In the genomic region with DNA sequence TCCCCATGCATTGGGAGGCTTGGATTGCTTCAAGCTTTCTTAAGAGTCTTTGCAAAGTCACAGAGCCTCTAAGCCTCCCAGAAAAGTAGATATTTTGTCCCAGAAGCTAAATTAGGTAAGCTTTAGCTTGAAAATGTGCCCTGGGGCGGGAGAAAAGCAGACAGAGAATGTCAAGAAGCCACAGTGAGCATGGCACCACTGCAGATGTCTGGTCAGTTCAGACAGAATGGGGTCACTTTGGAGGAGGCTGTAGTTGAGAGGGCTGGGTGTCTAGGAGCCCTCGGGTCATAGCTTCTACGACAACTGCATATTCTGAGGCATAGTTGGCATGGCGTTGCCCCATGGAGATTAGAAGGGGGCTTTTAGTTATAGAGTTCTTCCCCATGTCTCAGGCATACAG, we compare ENCODE assay signal across 13 mouse cellular contexts.
DNase-seq lines count a peak whose midpoint lies in the region; ATAC-seq lines count a peak whose summit lies in the region.
"Had no signal": no experiment of that assay in that cellular context is flagged by ENCODE, and none has a peak within 500 bp of the region (broad histone marks: within the 10 kb centered on the region; RNA-seq: fewer than 3 reads in every experiment).

No protein-coding gene starts in this region.

- H3K27me3 ChIP-seq in forebrain, embryonic 10.5 days (ENCODE audit: poor library complexity, severe bottlenecking) = peaks cover 60% of the 10 kb centered on the region
- no peaks in the 10 kb centered on the region for H3K27me3 ChIP-seq in forebrain, embryonic 16.5 days (replicated peaks; ENCODE audit: control insufficient read depth, insufficient read depth, low read length)
- no peaks in the 10 kb centered on the region for H3K27me3 ChIP-seq in kidney, embryonic 14.5 days (ENCODE audit: control insufficient read depth, insufficient read depth, low read length)
- H3K27me3 ChIP-seq in embryonic facial prominence, embryonic 11.5 days (ENCODE audit: control insufficient read depth, insufficient read depth, low read length) = no peaks in the 10 kb centered on the region
- H3K27me3 ChIP-seq in limb, embryonic 11.5 days (ENCODE audit: control insufficient read depth, insufficient read depth, low read length) = no peaks in the 10 kb centered on the region

- peak overlapping the region; percentile 65 for H3K27ac ChIP-seq in forebrain, embryonic 10.5 days
- no peak overlapping the region for H3K27ac ChIP-seq in forebrain, embryonic 16.5 days (ENCODE audit: low read length)
- peak overlapping the region; percentile 81 for H3K27ac ChIP-seq in kidney, embryonic 14.5 days (ENCODE audit: low read depth, low read length)
- peak overlapping the region; percentile 87 for H3K27ac ChIP-seq in embryonic facial prominence, embryonic 11.5 days (replicated peaks; ENCODE audit: low read depth, low read length)
- peak overlapping the region; percentile 95 for H3K27ac ChIP-seq in limb, embryonic 11.5 days (replicated peaks; ENCODE audit: low read depth, low read length)

- H3K9ac ChIP-seq in forebrain, embryonic 16.5 days (replicated peaks; ENCODE audit: low read depth, low read length) = no peak overlapping the region
- H3K9ac ChIP-seq in kidney, embryonic 14.5 days (ENCODE audit: low read depth, low read length) = no peak overlapping the region
- H3K9ac ChIP-seq in embryonic facial prominence, embryonic 11.5 days (replicated peaks; ENCODE audit: low read length) = peak overlapping the region; percentile 51; the same call in 1 of the 2 replicates
- peak overlapping the region; percentile 28; the same call in 1 of the 2 replicates for H3K9ac ChIP-seq in limb, embryonic 11.5 days (ENCODE audit: low read length)

- no peak overlapping the region for H3K4me2 ChIP-seq in forebrain, embryonic 16.5 days (ENCODE audit: low read length)
- no peak overlapping the region for H3K4me2 ChIP-seq in kidney, embryonic 14.5 days (replicated peaks; ENCODE audit: low read depth, low read length)
- no peak overlapping the region for H3K4me2 ChIP-seq in embryonic facial prominence, embryonic 11.5 days (ENCODE audit: low read depth, low read length)
- no peak overlapping the region for H3K4me2 ChIP-seq in limb, embryonic 11.5 days (ENCODE audit: low read depth, severe bottlenecking)

- peaks cover 82% of the 10 kb centered on the region for H3K4me1 ChIP-seq in forebrain, embryonic 10.5 days
- peaks cover 8% of the 10 kb centered on the region for H3K4me1 ChIP-seq in forebrain, embryonic 16.5 days (replicated peaks; ENCODE audit: control insufficient read depth, insufficient read depth, low read length)
- peaks cover 78% of the 10 kb centered on the region for H3K4me1 ChIP-seq in kidney, embryonic 14.5 days (ENCODE audit: control insufficient read depth, insufficient read depth, low read length)
- peaks cover 24% of the 10 kb centered on the region for H3K4me1 ChIP-seq in embryonic facial prominence, embryonic 11.5 days (ENCODE audit: control insufficient read depth, insufficient read depth, low read length)
- H3K4me1 ChIP-seq in limb, embryonic 11.5 days (ENCODE audit: control insufficient read depth, insufficient read depth, low read length) = peaks cover 72% of the 10 kb centered on the region

- 72% methylated on average over 4 of the region's 4 CpGs for WGBS in forebrain, embryonic 10.5 days
- 84% methylated on average over 4 of the region's 4 CpGs for WGBS in forebrain, embryonic 16.5 days
- WGBS in kidney, embryonic 14.5 days = 42% methylated on average over 4 of the region's 4 CpGs
- WGBS in embryonic facial prominence, embryonic 11.5 days = 26% methylated on average over 4 of the region's 4 CpGs
- 47% methylated on average over 4 of the region's 4 CpGs for WGBS in limb, embryonic 11.5 days

- H3K36me3 ChIP-seq in forebrain, embryonic 10.5 days (replicated peaks) = no peaks in the 10 kb centered on the region
- H3K36me3 ChIP-seq in forebrain, embryonic 16.5 days (ENCODE audit: control insufficient read depth, insufficient read depth) = no peaks in the 10 kb centered on the region
- H3K36me3 ChIP-seq in kidney, embryonic 14.5 days (ENCODE audit: control insufficient read depth, insufficient read depth, low read length) = no peaks in the 10 kb centered on the region
- no peaks in the 10 kb centered on the region for H3K36me3 ChIP-seq in embryonic facial prominence, embryonic 11.5 days (replicated peaks; ENCODE audit: control insufficient read depth, insufficient read depth, low read depth, low read length)
- H3K36me3 ChIP-seq in limb, embryonic 11.5 days (ENCODE audit: control insufficient read depth, insufficient read depth, low read length) = no peaks in the 10 kb centered on the region

- H3K9me3 ChIP-seq in forebrain, embryonic 10.5 days = no peaks in the 10 kb centered on the region
- H3K9me3 ChIP-seq in forebrain, embryonic 16.5 days (ENCODE audit: control insufficient read depth, low read length) = no peaks in the 10 kb centered on the region
- no peaks in the 10 kb centered on the region for H3K9me3 ChIP-seq in kidney, embryonic 14.5 days (ENCODE audit: control insufficient read depth, low read length)
- H3K9me3 ChIP-seq in embryonic facial prominence, embryonic 11.5 days (replicated peaks; ENCODE audit: control insufficient read depth, low read length) = no peaks in the 10 kb centered on the region
- H3K9me3 ChIP-seq in limb, embryonic 11.5 days (ENCODE audit: control insufficient read depth, low read length) = no peaks in the 10 kb centered on the region

- no peak for DNase-seq in forebrain, embryonic 10.5 days (ENCODE audit: extremely low spot score, low spot score)
- no peak for DNase-seq in kidney, adult 8-10 months
- no peak for DNase-seq in embryonic facial prominence, embryonic 11.5 days (ENCODE audit: low spot score)
- DNase-seq in limb, embryonic 11.5 days (ENCODE audit: low spot score) = no peak
- DNase-seq in gastrocnemius, postnatal 10 days = no peak
- no peak for DNase-seq in spleen, adult 18-20 months
- DNase-seq: adrenal gland, postnatal 25 days; gastrocnemius, postnatal 25 days; lung, postnatal 10 days; thymus, adult 18-20 months had no signal

- ATAC-seq in forebrain, embryonic 16.5 days = no peak
- ATAC-seq in kidney, embryonic 14.5 days (ENCODE audit: low FRiP score, low TSS enrichment) = no peak
- ATAC-seq in embryonic facial prominence, embryonic 11.5 days (replicated peaks; ENCODE audit: insufficient number of reproducible peaks, low FRiP score, low TSS enrichment, low read depth) = no peak
- ATAC-seq in limb, embryonic 11.5 days (ENCODE audit: insufficient number of reproducible peaks, low FRiP score, low TSS enrichment, low read depth) = no peak
- ATAC-seq: forebrain, embryonic 14.5 days had no signal

- no peak overlapping the region for H3K4me3 ChIP-seq in forebrain, embryonic 10.5 days
- H3K4me3 ChIP-seq in forebrain, embryonic 16.5 days (replicated peaks; ENCODE audit: low read length) = no peak overlapping the region
- H3K4me3 ChIP-seq in kidney, embryonic 14.5 days (ENCODE audit: low read length) = no peak overlapping the region
- no peak overlapping the region for H3K4me3 ChIP-seq in embryonic facial prominence, embryonic 11.5 days (ENCODE audit: low read depth, low read length)
- no peak overlapping the region for H3K4me3 ChIP-seq in limb, embryonic 11.5 days (ENCODE audit: low read depth, low read length)

Comparison
In these comparisons a context has a peak if more than half of its experiments do, and no peak if none do; other contexts are left out.
1. H3K9ac ChIP-seq: peak in embryonic facial prominence, embryonic 11.5 days (single experiment) and limb, embryonic 11.5 days (single experiment); none in forebrain, embryonic 16.5 days (single experiment) and kidney, embryonic 14.5 days (single experiment).